Mouse (Mus musculus): Measurements from ENCODE around the gene Rundc3a.

- TF ChIP-seq CTCF (IDR thresholded peaks at IDR 0.05; ENCODE audit: low read depth, low read length) (no peak), GATA1 (IDR thresholded peaks at IDR 0.05; ENCODE audit: borderline replicate concordance, low read length) (no peak), POLR2AphosphoS5 (IDR thresholded peaks at IDR 0.05; ENCODE audit: insufficient replicate concordance, low read depth, low read length) (no peak)
Observed at GRCm38 (mm10) chr11:102418887-102419286, 25.7 kb downstream of the Rundc3a start.
